Mouse (Mus musculus): Measurements from ENCODE around the gene Gramd1b.
"Not testable (repeated sequence)": the region's sequence is repeated elsewhere in the genome, so short reads cannot be mapped to it uniquely, and the experiment has no call there.

The Gramd1b gene

DNA sequence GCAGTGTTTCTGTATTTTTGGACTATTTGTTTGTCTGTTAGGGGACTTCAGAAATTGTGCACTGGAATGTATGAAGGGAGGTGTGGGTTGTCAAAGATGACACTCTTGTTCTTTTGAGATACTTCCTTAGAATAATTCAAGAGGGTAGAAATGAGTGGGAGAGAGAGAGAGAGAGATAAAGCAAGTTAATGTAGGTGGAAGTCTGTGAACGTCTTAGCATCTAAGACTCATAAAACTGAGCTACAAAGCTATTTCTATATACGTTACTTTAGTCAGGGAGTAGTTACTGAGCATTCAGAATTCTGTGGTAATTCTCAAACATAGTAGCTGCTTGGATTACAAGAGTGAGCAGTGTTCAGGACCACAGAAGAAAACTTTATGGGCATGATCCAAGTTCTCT lies 19.2 kb downstream of the Gramd1b start:
- DNase-seq (ENCODE audit: low spot score): no peak

DNA sequence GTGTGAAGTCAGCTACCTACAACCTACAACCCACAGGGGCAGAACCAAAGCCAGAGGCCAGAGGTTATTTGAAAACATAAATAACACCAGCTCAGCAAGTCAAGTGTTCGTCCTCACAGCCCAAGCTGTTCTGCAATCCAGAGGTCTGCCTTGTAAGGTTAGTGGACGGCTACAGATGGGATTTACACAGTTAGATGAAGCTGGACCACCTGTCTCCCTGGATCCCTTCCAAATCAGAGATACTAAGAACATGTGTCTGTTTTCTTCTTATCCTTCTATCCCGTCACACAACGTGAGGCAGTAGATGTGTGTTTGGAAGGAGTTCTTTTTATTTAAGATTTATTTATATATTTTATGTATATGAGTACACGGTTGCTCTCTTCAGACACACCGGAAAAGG lies 21.7 kb downstream of the Gramd1b start:
- DNase-seq (ENCODE audit: low spot score): no peak

DNA sequence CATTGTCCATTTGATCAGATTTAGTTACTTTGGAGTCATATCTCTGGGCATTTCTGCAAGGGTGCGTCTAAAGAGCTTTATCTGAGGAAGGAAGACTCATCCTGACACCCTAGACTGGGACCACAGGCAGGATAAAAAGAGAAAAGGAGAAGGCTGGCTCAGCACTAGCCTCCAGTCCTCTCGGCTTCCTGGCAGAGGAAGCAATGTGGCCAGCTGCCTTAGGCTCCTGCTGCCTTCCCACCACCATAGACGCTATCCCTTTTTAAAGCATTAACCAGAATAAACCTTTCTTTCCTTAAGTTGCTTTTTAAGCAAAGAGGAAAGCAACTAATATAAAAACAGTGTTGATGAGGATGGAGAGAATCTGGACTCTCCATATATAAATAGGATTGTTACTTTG lies 24.6 kb downstream of the Gramd1b start:
- DNase-seq (ENCODE audit: low spot score): no peak

DNA sequence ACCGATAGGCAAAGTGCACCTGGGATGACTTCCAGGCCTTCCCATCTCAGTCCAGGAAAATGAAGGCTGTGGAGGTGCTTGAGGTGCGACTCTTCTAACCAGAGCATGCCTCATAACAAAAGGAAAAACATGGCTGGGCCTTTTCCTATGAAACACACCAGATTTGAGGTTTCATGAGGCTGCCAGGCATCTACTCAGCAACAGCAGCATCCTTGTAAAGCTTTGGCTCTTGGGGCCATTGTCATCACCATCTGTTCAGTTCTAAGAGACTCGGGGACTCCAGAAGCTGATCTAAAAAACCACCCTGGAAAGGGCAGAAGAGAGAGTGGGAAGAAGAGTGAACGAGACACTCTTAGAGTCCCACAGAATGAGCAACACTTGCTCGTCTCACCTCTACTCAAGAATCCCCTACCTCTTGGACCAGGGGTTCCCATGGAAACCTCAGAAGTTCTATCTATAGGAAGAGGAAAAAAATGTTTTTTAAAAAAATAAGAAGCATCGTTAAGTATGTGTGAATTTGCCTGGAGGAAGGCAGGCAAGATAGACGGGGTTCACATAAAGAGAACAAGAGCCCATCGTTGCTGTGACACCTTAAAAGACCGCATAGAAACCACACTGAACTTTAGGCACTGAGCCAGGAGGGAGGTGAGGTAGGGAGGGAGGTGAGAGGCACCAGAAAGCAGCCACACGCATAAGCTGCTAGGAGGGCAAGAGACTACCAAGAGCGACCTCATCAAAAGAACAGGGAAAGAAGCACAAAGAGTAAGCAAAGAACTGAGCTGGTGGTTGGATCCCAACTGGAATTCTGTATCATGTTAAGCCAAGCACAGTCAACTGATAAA lies 25.5 kb downstream of the Gramd1b start:
- no peak for DNase-seq (ENCODE audit: low spot score)

DNA sequence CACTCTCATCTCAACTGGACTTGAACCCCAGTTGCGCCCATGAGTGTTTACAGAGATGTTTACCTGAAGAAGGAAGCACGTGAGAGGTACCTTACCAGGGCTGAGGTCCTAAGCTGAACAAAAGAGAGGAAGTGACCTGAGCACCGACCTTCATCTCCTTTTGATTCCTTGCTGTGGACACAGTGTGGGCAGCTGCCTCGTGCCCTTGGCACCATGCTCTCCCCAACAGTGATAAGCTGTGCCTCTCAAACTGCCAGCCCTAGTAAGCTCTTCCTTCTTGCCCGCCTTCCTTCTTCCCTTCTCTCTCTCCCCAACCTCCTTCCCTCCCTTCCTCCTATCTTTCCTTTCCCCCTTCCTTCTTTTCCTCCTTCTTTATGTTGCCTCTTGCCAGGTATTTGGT lies 26.3 kb downstream of the Gramd1b start:
- DNase-seq (ENCODE audit: low spot score): no peak

DNA sequence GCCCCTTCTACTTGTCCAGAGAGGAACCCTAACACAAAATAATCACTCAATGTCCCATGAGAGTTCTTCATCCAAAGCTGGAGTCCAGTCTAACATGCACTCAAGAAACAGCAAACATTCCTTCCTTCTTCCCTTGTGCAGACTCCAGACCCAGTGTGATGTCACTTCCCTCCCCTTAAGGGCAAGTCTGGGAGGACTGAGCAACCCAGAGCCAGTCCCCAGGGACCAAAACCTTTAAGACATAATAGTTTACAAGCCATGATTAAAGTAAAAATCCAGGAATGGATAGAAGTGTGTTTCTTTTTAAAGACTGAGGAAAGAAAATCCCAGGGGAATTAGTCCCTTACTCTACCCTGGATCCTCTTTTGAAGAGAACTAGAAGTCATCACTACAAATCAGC lies 30.5 kb downstream of the Gramd1b start:
- DNase-seq (ENCODE audit: low spot score): no peak

DNA sequence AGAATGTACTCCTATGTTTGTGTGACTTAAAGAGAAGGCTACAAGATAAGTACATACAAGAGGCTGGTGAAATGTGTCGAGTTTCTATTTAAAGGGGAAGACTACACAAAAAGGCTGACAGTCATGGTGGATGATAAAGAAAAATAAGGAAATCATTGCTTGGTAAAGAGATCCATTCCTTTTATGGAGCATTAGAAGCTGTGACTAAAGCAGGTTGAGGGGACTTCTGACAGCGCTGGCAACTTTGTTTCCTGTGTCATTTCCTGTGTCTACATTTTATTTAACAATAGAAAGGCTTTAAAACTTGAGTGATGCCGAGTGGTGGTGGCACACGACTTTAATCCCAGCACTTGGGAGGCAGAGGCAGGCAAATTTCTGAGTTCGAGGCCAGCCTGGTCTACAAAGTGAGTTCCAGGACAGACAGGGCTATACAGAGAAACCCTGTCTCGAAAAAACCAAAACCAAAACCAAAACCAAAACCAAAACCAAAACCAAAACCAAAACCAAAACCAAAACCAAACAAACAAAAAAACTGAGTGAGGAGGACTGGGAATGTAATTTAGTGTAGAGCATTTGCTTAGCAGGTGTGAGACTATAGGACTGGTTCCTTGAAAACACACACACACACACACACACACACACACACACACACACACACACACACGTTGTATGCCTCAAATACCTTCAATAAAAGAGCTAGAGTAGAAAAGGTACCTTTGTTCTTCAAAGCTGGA lies 48.7 kb downstream of the Gramd1b start:
- DNase-seq (ENCODE audit: low spot score): not testable (repeated sequence)

DNA sequence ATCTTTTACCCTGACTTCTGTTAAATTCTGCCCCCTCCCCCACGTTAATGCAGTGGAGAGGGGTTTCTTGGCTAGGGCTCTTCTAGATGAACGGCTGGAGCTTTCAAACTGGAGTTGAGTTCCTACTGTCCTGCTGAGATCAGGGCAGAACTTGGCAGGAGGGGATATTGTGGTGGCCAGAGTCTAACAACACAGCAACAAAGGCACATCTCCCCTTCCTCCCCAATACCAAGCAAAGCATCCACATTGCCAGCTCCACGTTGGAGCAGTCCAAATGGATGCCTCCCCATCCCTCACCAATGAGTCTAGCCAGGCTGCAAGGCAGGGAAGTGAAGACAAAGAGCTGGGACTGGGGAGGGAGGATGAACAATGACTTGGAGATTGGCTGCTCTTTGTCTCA lies 49.9 kb downstream of the Gramd1b start:
- DNase-seq (ENCODE audit: low spot score): no peak

DNA sequence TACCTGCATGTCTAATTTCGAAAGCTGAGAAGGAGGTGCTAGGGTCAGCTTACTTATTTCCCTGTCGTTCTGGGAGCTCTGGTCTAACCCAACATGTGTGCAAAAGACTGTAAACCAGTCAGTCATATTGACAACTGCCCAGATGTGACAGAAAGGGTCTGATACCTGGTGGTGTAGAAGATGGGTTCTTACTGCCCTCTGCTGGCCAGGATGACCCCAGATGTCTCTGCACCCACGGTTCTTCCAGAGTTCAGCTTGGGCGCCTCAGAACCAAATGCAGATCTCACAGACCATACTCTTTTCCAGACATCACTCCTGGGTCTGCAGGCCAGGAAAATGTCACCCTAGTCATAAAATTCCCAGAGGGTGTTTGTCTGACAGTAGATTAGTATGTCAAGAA lies 51.9 kb downstream of the Gramd1b start:
- DNase-seq (ENCODE audit: low spot score): peak; percentile 60

DNA sequence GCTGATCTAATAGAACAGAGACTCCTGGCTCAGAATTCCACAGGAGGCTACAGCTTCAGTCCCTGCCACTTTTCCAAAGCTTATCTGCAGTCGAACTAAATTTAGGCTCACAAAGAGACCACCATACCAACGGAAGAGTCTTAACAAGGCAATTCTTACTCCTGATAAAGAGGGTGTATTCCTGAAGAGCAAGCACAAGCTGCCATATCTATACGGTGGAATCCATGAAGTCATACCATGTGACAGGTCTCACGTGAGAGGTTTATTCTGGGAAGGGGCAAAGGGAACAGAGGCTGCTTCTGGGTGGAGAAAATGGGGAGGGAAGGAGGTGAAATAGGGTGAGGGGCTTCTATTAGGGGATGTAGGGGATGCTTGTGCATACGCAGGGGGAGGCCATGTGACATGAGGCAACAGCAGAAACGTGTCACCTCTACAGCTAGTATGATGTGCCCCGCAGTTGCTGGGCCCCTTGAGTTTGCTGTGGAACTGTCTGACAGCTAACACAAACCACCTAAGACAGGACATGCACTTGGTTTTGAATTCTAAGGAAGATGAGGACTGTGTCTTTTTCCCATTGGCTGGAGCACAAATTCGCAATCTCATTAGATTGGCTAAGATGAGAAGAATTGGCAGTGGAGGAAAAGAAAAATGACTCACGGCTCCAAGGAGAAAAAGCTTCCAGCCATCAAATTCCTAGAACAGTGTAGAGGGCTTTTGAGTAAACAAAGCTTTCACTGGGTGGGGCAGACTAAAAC lies 52.9 kb downstream of the Gramd1b start:
- no peak for DNase-seq (ENCODE audit: low spot score)

DNA sequence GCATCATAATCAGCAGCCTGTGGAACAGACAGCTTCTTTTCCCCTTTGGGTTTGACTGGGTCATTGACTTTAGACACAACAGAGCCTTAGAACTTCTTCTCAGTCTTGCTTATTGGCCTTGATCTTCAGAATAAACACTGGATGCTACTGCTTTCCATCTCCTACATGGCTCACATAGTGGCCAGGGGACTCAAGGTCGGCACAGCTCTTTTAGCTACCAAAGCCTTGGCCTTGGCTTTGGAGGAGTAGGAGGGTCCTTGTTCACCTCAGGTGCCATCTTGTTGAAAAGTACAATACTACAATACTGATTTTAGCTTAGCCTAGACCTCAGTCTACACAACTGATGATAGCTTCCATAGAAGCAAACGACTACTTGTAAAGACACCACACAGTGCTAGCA lies 53.6 kb downstream of the Gramd1b start:
- DNase-seq (ENCODE audit: low spot score): no peak

DNA sequence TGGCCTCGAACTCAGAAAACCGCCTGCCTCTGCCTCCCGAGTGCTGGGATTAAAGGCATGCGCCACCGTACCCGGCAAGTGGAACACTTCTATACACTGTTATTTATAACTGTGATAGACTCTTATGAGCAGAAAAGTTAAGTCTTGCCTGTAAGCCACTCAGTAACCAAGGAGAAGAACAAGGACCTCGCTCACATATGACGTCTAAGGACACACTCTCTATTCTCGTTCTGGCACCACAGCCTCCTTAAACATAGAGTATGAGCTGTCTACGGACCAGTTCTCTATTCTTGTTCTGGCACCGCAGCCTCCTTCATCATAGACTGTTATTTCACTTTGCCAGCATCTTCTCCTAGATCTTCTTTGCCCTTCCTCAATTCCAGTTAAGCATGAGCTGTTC lies 55.1 kb downstream of the Gramd1b start:
- no peak for DNase-seq (ENCODE audit: low spot score)

DNA sequence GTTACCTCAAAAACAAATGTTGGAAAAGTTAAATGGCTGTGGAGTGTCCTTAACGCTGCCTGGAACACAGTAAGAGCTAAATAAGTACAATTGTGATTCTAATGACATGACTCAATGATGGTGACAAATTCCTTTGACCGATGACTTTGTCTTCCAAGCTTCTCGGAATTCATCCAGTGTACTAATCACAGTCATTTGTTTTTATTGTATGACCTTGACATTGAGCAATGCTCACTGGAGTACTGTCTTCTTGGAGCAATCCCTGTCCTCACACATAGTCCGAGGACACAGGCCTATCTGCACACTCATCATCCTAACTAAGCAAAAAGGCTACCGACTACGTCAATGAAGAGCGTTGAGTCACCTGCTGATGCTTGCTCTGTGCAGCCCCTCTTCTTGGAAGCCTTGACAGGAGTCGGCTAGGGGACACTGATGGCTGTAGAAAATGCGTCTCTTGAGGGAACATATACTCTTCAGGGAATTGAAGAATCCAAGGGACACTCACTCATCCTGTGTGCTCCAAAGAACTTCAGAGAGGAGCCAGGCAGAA lies 58.1 kb downstream of the Gramd1b start:
- DNase-seq (ENCODE audit: low spot score): no peak

DNA sequence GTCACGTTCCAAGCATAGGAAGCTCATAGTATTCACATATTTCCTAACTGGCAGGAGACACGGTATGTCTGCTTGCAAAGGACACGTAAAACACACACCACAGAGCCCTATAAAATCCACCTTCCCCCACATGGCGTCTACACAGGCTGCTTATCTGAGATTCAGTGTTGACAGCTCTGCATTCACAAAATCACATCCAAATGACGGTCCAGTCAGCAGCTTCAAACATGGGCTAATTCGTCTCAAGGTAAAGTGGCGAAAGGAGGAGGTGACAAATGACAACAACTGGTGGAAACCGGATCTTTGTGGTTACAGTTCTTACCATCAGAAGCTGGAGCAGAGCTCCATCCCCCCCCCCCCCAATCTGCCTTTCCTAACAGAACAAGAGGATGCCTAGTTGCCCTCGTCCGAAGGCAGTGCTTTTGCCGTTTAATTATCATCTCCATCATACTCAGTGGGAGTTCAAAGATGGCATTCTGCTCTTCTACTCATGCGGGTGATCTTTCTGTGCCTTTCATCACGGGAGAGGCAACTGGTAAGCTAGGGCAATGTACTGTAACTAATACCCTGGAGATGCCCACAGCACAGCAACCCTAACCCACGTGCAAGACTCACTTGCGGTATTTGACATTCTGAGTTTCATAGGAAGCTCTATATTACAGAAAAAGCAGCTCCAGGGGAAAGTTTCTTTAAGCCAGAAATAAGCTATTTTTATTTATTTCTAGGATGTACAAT lies 61.6 kb downstream of the Gramd1b start:
- DNase-seq (ENCODE audit: low spot score): no peak

DNA sequence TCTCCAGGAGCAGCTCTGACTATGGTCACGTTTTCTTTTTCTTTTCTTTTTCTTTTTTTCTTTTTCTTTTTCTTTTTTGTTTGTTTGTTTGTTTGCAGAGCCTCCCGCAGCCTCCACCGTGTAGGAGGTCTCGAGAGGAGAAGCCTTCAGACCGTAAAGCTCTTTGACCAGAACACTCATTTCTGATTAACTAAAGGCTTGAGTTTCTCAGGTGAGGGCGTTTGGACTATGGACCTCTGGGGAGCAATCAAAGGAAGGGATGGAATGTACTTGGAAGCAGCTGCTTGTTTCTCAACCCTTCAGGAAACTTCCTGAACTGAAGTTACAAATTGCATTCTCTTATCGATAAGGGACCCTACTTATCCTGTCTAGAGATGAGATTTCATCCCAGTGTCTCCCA lies 64.4 kb downstream of the Gramd1b start:
- DNase-seq (ENCODE audit: low spot score): peak; percentile 81

DNA sequence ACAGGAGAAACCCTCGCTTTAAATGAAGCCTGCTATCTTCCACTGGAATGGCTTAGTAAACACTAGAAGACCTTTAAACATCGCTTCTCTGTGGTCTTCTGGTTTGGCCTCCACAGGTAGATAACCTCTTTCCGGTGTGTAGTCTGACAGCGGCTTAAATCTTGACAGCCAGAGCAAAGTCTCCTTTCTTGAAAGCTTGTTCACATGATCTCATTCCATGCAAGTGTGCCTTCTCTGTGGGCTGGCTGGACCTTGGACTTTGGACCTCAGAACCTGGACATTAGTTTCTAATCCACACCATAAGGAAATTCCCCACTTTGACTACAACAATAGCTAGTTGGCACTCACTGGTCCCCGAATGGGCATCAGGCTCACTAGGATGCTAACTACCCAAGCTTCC lies 65.6 kb downstream of the Gramd1b start:
- peak; percentile 85 for DNase-seq (ENCODE audit: low spot score)

DNA sequence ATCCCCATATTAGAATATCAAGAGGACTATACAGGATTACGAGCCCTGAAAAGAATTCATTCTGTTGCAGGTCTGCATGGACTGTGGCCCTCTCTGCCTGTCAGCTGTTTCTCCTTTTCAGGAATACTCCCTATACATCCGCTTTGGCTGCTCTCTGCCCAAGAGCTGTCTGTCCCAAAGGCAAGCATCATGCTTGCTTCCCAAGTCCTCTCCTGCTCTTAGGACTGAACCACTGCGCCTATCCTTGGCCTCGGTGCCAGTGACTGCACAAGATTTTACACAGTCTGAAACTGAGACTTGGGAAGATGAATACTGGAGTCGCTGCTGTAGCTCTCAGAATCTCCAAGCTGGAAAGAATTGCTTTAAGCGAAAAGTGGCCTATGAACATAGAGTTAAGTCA lies 68.8 kb downstream of the Gramd1b start:
- no peak for DNase-seq (ENCODE audit: low spot score)

DNA sequence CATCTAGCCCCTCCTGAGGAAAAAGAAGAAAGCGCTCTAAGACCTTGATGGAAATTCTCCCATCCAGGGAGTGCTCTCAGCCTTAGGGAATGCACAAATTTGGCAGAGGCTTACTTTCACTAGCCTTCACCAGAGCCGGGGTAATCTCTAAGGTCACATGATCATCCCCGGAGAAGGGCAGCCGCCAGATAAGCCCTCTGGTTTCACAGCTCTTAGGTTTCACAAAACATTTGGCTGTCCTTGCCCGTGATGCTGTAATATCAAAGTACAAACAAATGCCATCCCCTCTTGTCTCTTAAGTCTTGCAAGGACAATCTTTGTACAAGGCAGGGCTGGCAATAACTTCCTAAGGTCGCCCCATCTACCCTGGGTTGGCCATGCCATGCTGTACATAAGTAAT lies 70.4 kb downstream of the Gramd1b start:
- DNase-seq (ENCODE audit: low spot score): peak; percentile 58

DNA sequence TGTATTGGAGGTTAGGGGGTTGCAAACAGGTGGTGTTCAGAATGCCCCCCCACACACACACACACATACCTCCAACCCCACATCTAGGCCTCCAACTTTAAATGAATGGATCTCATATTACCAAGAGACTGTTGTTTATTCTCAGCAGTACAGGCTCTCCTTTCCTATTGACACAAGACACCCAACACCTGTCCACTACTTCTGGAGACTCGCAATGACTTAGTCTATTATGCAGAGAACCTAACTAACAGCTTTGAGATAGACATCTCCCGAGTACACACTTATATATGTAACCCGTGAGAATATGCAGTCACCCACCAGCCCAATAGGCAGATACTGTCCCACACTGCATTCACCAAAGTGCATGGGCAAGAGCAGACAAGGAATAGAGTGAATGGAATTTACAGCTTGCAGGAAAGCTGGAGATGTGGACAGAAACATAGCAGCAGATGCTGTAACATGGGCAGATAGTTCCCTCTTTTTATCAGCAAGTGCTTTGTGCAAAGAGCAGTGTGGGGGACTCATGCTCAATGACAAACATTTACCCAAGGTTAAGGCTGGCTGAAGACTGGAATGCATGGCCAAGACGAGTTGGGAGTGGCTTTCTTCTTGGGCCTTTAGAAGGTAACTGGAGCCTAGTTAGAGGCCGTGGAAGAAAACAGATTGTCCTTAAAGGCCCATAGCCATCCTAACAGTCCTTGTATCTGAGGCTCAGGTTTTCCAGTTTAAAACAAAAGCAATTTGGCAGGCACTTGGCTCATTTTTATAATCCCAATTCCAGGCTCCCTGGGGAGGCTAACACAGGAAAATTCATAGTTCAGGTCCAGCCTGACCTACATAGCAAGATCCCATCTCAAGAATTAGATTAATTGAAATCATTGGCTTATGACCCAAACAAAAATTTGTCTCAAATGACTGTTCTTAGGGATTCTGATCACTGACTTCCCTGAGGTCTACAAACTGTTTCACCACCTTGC lies 71.6 kb downstream of the Gramd1b start:
- peak; percentile 52 for DNase-seq (ENCODE audit: low spot score)

DNA sequence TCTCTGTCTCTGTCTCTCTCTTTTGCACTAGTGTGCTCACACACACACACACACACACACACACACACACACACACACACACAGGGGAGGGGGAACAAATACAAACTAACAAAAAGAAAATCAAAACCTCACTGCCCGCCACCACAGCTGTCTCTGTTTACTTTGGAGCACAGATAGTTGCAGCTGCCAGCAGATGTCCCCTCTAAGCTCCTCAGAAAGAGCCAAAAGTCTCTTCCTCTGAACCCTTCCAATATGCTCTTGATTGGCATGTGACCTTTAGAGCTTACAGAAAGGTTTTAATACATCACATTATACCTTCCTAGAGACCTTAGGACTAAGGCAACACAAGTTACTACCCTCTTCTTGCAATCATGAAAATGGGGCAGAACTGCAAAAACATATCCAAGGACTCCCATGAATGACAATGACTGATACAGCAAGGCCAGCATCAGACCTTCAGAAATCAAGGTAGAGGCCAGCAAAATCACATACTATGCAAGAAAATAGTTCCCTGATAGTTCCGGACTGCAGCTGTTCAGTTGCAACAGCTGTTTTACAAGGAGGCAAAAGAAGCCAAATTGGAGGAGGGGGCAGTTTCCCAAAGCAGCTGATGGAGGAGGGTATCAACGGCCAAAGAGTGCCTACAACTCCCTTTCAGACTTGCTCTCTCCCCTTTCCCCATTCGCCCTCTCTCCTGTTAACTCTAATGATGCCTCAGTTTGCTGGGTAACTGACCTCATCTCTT lies 72.5 kb downstream of the Gramd1b start:
- no peak for DNase-seq (ENCODE audit: low spot score)

Data from yolk sac, embryonic 10.5 days (tissue).